Mouse (Mus musculus): ENCODE results near the gene Msx2. TPM values are rescaled to one million over a fixed set of nuclear protein-coding genes. Genes with fewer than 3 reads are reported as not detected.

Msx2 gene
- polyA plus RNA-seq (2012; rRNA removed): not detected in 2 replicates

- WGBS: 3% methylated on average over 38 of the region's 38 CpGs
- Histone ChIP-seq H3K36me3 (ENCODE audit: control insufficient read depth, insufficient read depth, low read length) (no peaks in the 10 kb centered on the region), H3K27me3 (ENCODE audit: control insufficient read depth, insufficient read depth, low read length) (peaks cover 26% of the 10 kb centered on the region), H3K4me3 (ENCODE audit: extremely low read depth, insufficient read depth, insufficient read length) (no peak within 1 kb of the TSS), H3K27ac (ENCODE audit: insufficient read depth, low read length) (no peak within 1 kb of the TSS), H3K4me1 (ENCODE audit: control insufficient read depth, insufficient read depth, insufficient read length) (no peaks in the 10 kb centered on the region)
- DNase-seq (ENCODE audit: low read depth in 1 of 2, low spot score in 2 of 2): no peak
- TF ChIP-seq CTCF (IDR thresholded peaks at IDR 0.05; ENCODE audit: extremely low read depth, insufficient read depth, insufficient read length, insufficient replicate concordance) (no peak), POLR2A (IDR thresholded peaks at IDR 0.05; ENCODE audit: low read depth, low read length) (no peak)
Observed at GRCm38 (mm10) chr13:53472614-53473124, at the start of gene Msx2. TSS of gene Msx2 (minus strand) at chr13:53473074.

- Histone ChIP-seq H3K4me1 (ENCODE audit: control insufficient read depth, insufficient read depth, insufficient read length) (no peaks in the 10 kb centered on the region), H3K4me3 (ENCODE audit: extremely low read depth, insufficient read depth, insufficient read length) (no peak overlapping the region), H3K27ac (ENCODE audit: insufficient read depth, low read length) (no peak overlapping the region), H3K27me3 (ENCODE audit: control insufficient read depth, insufficient read depth, low read length) (no peaks in the 10 kb centered on the region), H3K36me3 (ENCODE audit: control insufficient read depth, insufficient read depth, low read length) (no peaks in the 10 kb centered on the region)
- 40% methylated on average over 3 of the region's 3 CpGs for WGBS
- no peak for DNase-seq (ENCODE audit: low read depth in 1 of 2, low spot score in 2 of 2)
- TF ChIP-seq CTCF (IDR thresholded peaks at IDR 0.05; ENCODE audit: extremely low read depth, insufficient read depth, insufficient read length, insufficient replicate concordance) (no peak), POLR2A (IDR thresholded peaks at IDR 0.05; ENCODE audit: low read depth, low read length) (no peak)
Observed at GRCm38 (mm10) chr13:53521468-53521867, 48.6 kb upstream of the Msx2 start.

GRCm38 (mm10) chr13:53520343-53520937 lies 47.6 kb upstream of the Msx2 start:
- DNase-seq (ENCODE audit: low read depth in 1 of 2, low spot score in 2 of 2): no peak
- no peak overlapping the region for H3K4me3 ChIP-seq (ENCODE audit: extremely low read depth, insufficient read depth, insufficient read length)
- H3K27me3 ChIP-seq (ENCODE audit: control insufficient read depth, insufficient read depth, low read length): no peaks in the 10 kb centered on the region
- H3K4me1 ChIP-seq (ENCODE audit: control insufficient read depth, insufficient read depth, insufficient read length): no peaks in the 10 kb centered on the region
- TF ChIP-seq CTCF (IDR thresholded peaks at IDR 0.05; ENCODE audit: extremely low read depth, insufficient read depth, insufficient read length, insufficient replicate concordance): no peak
- no peak for TF ChIP-seq POLR2A (IDR thresholded peaks at IDR 0.05; ENCODE audit: low read depth, low read length)
- H3K36me3 ChIP-seq (ENCODE audit: control insufficient read depth, insufficient read depth, low read length): no peaks in the 10 kb centered on the region
- WGBS: 74% methylated on average over 12 of the region's 12 CpGs
- H3K27ac ChIP-seq (ENCODE audit: insufficient read depth, low read length): no peak overlapping the region

GRCm38 (mm10) chr13:53519727-53520126 lies 46.9 kb upstream of the Msx2 start:
- TF ChIP-seq CTCF (IDR thresholded peaks at IDR 0.05; ENCODE audit: extremely low read depth, insufficient read depth, insufficient read length, insufficient replicate concordance): no peak
- no peak for TF ChIP-seq POLR2A (IDR thresholded peaks at IDR 0.05; ENCODE audit: low read depth, low read length)
- DNase-seq (ENCODE audit: low read depth in 1 of 2, low spot score in 2 of 2): no peak
- Histone ChIP-seq H3K4me3 (ENCODE audit: extremely low read depth, insufficient read depth, insufficient read length) (no peak overlapping the region), H3K27me3 (ENCODE audit: control insufficient read depth, insufficient read depth, low read length) (no peaks in the 10 kb centered on the region), H3K27ac (ENCODE audit: insufficient read depth, low read length) (no peak overlapping the region), H3K36me3 (ENCODE audit: control insufficient read depth, insufficient read depth, low read length) (no peaks in the 10 kb centered on the region), H3K4me1 (ENCODE audit: control insufficient read depth, insufficient read depth, insufficient read length) (no peaks in the 10 kb centered on the region)
- WGBS: 87% methylated on average over 8 of the region's 8 CpGs

- no peak overlapping the region for H3K4me3 ChIP-seq (ENCODE audit: extremely low read depth, insufficient read depth, insufficient read length)
- no peaks in the 10 kb centered on the region for H3K27me3 ChIP-seq (ENCODE audit: control insufficient read depth, insufficient read depth, low read length)
- DNase-seq (ENCODE audit: low read depth in 1 of 2, low spot score in 2 of 2): no peak
- H3K4me1 ChIP-seq (ENCODE audit: control insufficient read depth, insufficient read depth, insufficient read length): no peaks in the 10 kb centered on the region
- TF ChIP-seq CTCF (IDR thresholded peaks at IDR 0.05; ENCODE audit: extremely low read depth, insufficient read depth, insufficient read length, insufficient replicate concordance) (no peak), POLR2A (IDR thresholded peaks at IDR 0.05; ENCODE audit: low read depth, low read length) (no peak)
- no peak overlapping the region for H3K27ac ChIP-seq (ENCODE audit: insufficient read depth, low read length)
- 58% methylated on average over 4 of the region's 4 CpGs for WGBS
- no peaks in the 10 kb centered on the region for H3K36me3 ChIP-seq (ENCODE audit: control insufficient read depth, insufficient read depth, low read length)
Observed at GRCm38 (mm10) chr13:53518306-53518705, 45.4 kb upstream of the Msx2 start.

- no peak for DNase-seq (ENCODE audit: low read depth in 1 of 2, low spot score in 2 of 2)
- TF ChIP-seq POLR2A (IDR thresholded peaks at IDR 0.05; ENCODE audit: low read depth, low read length): no peak
- TF ChIP-seq CTCF (IDR thresholded peaks at IDR 0.05; ENCODE audit: extremely low read depth, insufficient read depth, insufficient read length, insufficient replicate concordance): no peak
Observed at GRCm38 (mm10) chr13:53514574-53514973, 41.7 kb upstream of the Msx2 start.

GRCm38 (mm10) chr13:53511366-53511765 lies 38.5 kb upstream of the Msx2 start:
- no peak for DNase-seq (ENCODE audit: low read depth in 1 of 2, low spot score in 2 of 2)
- Histone ChIP-seq H3K4me3 (ENCODE audit: extremely low read depth, insufficient read depth, insufficient read length) (no peak overlapping the region), H3K4me1 (ENCODE audit: control insufficient read depth, insufficient read depth, insufficient read length) (no peaks in the 10 kb centered on the region), H3K27me3 (ENCODE audit: control insufficient read depth, insufficient read depth, low read length) (no peaks in the 10 kb centered on the region), H3K27ac (ENCODE audit: insufficient read depth, low read length) (no peak overlapping the region), H3K36me3 (ENCODE audit: control insufficient read depth, insufficient read depth, low read length) (no peaks in the 10 kb centered on the region)
- no peak for TF ChIP-seq CTCF (IDR thresholded peaks at IDR 0.05; ENCODE audit: extremely low read depth, insufficient read depth, insufficient read length, insufficient replicate concordance)
- no peak for TF ChIP-seq POLR2A (IDR thresholded peaks at IDR 0.05; ENCODE audit: low read depth, low read length)
- WGBS: 60% methylated on average over 2 of the region's 2 CpGs

More at GRCm38 (mm10) chr13:53514574-53514973, 41.7 kb upstream of the Msx2 start:
- H3K36me3 ChIP-seq (ENCODE audit: control insufficient read depth, insufficient read depth, low read length): no peaks in the 10 kb centered on the region
- H3K27me3 ChIP-seq (ENCODE audit: control insufficient read depth, insufficient read depth, low read length): no peaks in the 10 kb centered on the region
- no peaks in the 10 kb centered on the region for H3K4me1 ChIP-seq (ENCODE audit: control insufficient read depth, insufficient read depth, insufficient read length)
- H3K27ac ChIP-seq (ENCODE audit: insufficient read depth, low read length): no peak overlapping the region
- H3K4me3 ChIP-seq (ENCODE audit: extremely low read depth, insufficient read depth, insufficient read length): no peak overlapping the region
